Mouse (Mus musculus): Measurements from ENCODE around the gene Tubg1. TPM values are rescaled to one million over a fixed set of nuclear protein-coding genes. Genes with fewer than 3 reads are reported as not detected.

Tubg1 gene
- polyA plus RNA-seq, 1 experiment from 2014 or later = 48.4 TPM

DNA sequence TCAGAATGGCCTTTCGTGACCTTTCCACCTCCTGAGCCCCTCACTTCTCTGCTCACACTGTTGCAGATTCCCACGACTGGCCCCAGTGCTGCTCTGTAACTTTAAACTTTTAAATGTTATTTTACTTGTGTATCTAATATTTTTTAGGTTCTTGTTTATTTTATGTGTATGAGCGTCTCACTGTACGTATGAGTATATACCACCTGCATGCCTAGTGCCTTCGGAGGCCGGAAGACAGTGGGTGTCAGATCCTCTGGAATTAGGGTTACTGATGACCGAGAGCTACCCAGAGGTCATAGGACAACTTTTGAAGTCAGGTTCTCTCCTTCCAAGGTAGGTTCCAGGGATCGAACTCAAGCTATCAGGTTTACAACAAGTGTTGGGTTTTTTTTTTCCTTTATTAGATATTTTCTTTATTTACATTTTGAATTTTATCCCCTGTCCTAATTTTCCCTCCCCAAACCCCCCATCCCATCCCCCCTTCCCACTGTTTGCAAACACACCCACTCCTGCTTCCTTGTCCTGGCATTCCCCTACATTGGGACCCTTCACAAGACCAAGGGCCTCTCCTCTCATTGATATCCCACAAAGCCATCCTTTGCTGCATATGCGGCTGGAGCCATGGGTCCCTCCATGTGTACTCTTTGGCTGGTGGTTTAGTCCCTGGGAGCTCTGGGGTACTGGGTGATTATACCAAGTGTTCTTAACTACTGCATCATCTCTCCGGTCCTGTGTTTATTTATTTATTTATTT lies 22.7 kb downstream of the Tubg1 start:
- no peaks in the 10 kb centered on the region for H3K27me3 ChIP-seq (ENCODE audit: insufficient read depth, low read length)
- WGBS = 90% methylated on average over 10 of the region's 10 CpGs

DNA sequence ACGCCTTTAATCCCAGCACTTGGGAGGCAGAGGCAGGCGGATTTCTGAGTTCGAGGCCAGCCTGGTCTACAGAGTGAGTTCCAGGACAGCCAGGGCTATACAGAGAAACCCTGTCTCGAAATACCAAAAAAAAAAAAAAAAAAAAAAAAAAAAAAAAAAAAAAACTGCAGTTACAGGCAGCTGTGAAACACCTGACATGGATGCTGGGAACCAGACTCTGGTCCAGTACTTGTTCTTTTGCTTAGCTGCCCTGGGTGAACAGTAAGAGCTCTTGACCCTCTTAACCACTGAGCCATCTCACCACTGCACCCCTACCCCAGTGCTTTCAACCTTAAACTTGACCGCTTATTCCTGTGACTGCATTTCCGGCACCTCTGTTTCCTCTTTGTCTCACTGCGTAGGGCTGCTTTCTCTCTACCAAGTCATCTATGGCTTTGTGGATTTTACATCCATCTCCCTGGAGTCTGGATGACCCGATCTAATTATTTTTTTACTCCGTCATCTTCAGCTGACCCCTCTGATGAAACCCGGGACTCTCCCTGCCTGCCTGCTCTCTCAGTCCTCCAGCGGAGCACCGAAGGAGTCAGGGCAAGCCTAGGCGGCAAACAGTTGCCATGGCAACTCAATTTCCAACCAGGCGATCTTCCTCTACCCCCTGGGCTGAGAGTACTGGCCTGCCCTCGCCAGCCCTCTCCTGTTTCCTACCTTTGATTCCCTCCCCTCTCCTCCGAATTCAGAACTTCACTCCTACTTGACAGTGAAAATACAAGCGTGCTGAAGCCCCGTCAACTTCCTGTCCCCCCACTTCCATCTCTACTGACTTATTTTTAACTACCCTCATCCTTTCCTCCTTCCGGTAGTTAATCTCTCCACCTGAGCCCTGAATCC lies 23.8 kb downstream of the Tubg1 start:
- H3K36me3 ChIP-seq (ENCODE audit: insufficient read depth, low read length) = no peaks in the 10 kb centered on the region
- peak overlapping the region; percentile 18; the same call in 1 of the 2 replicates for H3K4me3 ChIP-seq (replicated peaks; ENCODE audit: low read depth, low read length)
- TF ChIP-seq CTCF (IDR thresholded peaks at IDR 0.05; ENCODE audit: low read depth) = no peak
- peak; percentile 62; the same call in 1 of the 2 replicates for ATAC-seq (replicated peaks; ENCODE audit: low FRiP score, low read depth)
- peak; percentile 72 for DNase-seq (ENCODE audit: low spot score)
- 9% methylated on average over 16 of the region's 19 CpGs for WGBS
- H3K4me1 ChIP-seq (replicated peaks; ENCODE audit: insufficient read depth, low read length) = peaks cover 11% of the 10 kb centered on the region; the same call in 1 of the 2 replicates
- H3K9me3 ChIP-seq (replicated peaks; ENCODE audit: low read length) = no peaks in the 10 kb centered on the region
- H3K27me3 ChIP-seq (ENCODE audit: insufficient read depth, low read length) = no peaks in the 10 kb centered on the region
- H3K9ac ChIP-seq (ENCODE audit: low read depth, low read length) = 0 out of 2 replicates have a peak overlapping the region, but pooled peaks have one; percentile 10
- H3K4me2 ChIP-seq (ENCODE audit: low read length) = peak overlapping the region; percentile 59
- H3K27ac ChIP-seq = no peak overlapping the region

More for the DNA sequence above, 22.7 kb downstream of the Tubg1 start:
- Histone ChIP-seq H3K9me3 (replicated peaks; ENCODE audit: low read length) (no peaks in the 10 kb centered on the region), H3K36me3 (ENCODE audit: insufficient read depth, low read length) (no peaks in the 10 kb centered on the region), H3K9ac (ENCODE audit: low read depth, low read length) (no peak overlapping the region), H3K4me3 (replicated peaks; ENCODE audit: low read depth, low read length) (no peak overlapping the region), H3K4me1 (replicated peaks; ENCODE audit: insufficient read depth, low read length) (0 out of 2 replicates have a peak, but pooled peaks cover 13% of the 10 kb centered on the region), H3K27ac (no peak overlapping the region), H3K4me2 (ENCODE audit: low read length) (no peak overlapping the region)
- DNase-seq (ENCODE audit: low spot score) (no peak), ATAC-seq (replicated peaks; ENCODE audit: low FRiP score, low read depth) (no peak)
- no peak for TF ChIP-seq CTCF (IDR thresholded peaks at IDR 0.05; ENCODE audit: low read depth)

DNA sequence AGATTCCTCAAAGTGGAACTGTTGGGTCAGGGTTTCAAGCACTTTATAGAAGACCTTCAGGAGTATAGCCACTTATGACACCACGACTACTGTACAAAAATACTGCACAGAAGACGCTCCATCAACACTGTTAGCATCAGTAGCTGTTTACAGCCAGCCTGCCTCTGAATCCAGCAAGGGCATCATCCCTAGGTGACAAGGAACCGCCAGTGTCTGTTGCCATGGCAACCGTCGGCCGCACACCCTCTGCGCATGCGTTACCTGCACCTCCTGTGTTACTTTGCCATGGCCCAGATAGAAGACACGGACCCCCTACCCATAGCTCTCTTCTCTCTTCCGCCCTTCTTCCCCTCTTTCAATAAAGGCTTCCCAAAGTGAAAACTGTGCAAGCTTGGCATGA lies 26.6 kb downstream of the Tubg1 start:
- ATAC-seq (replicated peaks; ENCODE audit: low FRiP score, low read depth) (no peak), DNase-seq (ENCODE audit: low spot score) (no peak)
- 35% methylated on average over 10 of the region's 10 CpGs for WGBS
- H3K4me3 ChIP-seq (replicated peaks; ENCODE audit: low read depth, low read length) = no peak overlapping the region
- no peak overlapping the region for H3K4me2 ChIP-seq (ENCODE audit: low read length)
- peaks cover 7% of the 10 kb centered on the region; the same call in 1 of the 2 replicates for H3K4me1 ChIP-seq (replicated peaks; ENCODE audit: insufficient read depth, low read length)
- no peaks in the 10 kb centered on the region for H3K9me3 ChIP-seq (replicated peaks; ENCODE audit: low read length)
- H3K27ac ChIP-seq = no peak overlapping the region
- no peaks in the 10 kb centered on the region for H3K36me3 ChIP-seq (ENCODE audit: insufficient read depth, low read length)
- no peak overlapping the region for H3K9ac ChIP-seq (ENCODE audit: low read depth, low read length)
- H3K27me3 ChIP-seq (ENCODE audit: insufficient read depth, low read length) = no peaks in the 10 kb centered on the region
- TF ChIP-seq CTCF (IDR thresholded peaks at IDR 0.05; ENCODE audit: low read depth) = no peak

DNA sequence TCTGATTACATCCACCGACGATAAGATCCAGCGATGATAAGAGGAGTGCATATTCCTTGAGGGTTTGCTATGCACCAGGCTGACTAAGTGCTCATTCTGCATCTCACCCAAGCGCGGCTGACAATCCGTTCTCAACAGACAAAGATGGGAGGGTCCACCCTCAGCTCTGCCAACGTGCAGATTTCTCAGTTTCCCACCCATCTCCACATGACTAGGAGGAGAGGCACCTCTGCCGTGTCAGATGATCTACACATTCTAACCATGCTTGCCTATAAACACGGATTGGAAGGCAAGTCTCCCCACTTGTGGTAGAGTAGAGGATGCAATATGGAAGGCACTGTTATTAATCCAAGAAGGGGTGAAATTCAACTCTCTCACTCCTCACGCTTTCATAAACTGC lies 29.0 kb downstream of the Tubg1 start:
- 45% methylated on average over 10 of the region's 10 CpGs for WGBS
- Histone ChIP-seq H3K9ac (ENCODE audit: low read depth, low read length) (no peak overlapping the region), H3K9me3 (replicated peaks; ENCODE audit: low read length) (no peaks in the 10 kb centered on the region), H3K27me3 (ENCODE audit: insufficient read depth, low read length) (no peaks in the 10 kb centered on the region), H3K27ac (peak overlapping the region; percentile 65), H3K4me2 (ENCODE audit: low read length) (no peak overlapping the region), H3K36me3 (ENCODE audit: insufficient read depth, low read length) (no peaks in the 10 kb centered on the region), H3K4me1 (replicated peaks; ENCODE audit: insufficient read depth, low read length) (peaks cover 7% of the 10 kb centered on the region; the same call in 1 of the 2 replicates), H3K4me3 (replicated peaks; ENCODE audit: low read depth, low read length) (no peak overlapping the region)
- DNase-seq (ENCODE audit: low spot score) (no peak), ATAC-seq (replicated peaks; ENCODE audit: low FRiP score, low read depth) (no peak)
- TF ChIP-seq CTCF (IDR thresholded peaks at IDR 0.05; ENCODE audit: low read depth) = no peak

DNA sequence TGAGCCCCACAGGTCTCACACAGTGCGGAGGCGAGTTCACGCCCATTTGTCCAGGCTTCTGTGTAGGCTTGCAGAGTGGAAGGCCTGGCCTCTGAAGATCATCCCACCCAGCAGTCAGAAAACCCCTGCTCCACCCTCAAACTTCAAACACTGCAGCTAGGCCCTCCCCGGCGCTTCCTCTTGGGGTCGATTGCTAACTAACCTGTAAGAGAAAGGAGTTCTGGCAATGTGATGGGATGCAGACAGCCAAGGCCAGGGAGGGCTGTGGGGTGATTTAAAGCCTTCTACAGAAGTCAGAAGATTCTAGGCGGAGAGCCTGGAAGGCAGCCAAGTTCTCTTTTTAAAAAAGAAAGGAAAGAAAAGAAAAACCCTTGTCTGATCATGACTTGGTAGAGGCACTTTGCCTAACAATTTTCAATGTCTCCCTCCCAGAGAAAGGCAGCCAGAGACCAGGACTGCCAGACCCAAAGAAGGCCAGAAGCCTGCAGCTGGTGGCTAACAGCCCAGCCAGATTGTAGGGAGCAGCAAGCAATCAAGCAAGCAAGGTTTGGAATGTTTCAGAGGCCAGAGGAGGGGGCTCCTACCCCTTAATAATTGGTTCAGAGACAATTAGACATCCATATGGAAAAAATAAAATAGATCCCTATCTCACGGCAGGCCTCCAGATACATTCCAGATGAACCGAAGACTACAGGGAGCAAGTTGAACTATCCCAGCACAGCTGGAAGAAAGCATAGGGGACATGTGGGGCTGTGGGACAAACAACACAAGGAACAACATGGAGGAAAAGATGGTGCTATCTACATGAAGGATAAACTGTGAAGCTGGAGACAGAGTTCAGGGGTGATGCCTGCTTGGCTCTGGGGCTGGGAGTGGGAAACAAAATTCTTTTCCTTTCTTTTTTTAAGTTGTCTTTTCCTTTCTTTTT lies 29.7 kb downstream of the Tubg1 start:
- peak; percentile 83 for DNase-seq (ENCODE audit: low spot score)
- no peak overlapping the region for H3K9ac ChIP-seq (ENCODE audit: low read depth, low read length)
- ATAC-seq (replicated peaks; ENCODE audit: low FRiP score, low read depth) = 0 out of 2 replicates have a peak, but pooled peaks have one; percentile 33
- WGBS = 22% methylated on average over 9 of the region's 9 CpGs
- H3K4me3 ChIP-seq (replicated peaks; ENCODE audit: low read depth, low read length) = no peak overlapping the region
- H3K27ac ChIP-seq = peak overlapping the region; percentile 65
- peaks cover 7% of the 10 kb centered on the region; the same call in 1 of the 2 replicates for H3K4me1 ChIP-seq (replicated peaks; ENCODE audit: insufficient read depth, low read length)
- H3K36me3 ChIP-seq (ENCODE audit: insufficient read depth, low read length) = no peaks in the 10 kb centered on the region
- H3K4me2 ChIP-seq (ENCODE audit: low read length) = no peak overlapping the region
- no peaks in the 10 kb centered on the region for H3K27me3 ChIP-seq (ENCODE audit: insufficient read depth, low read length)
- TF ChIP-seq CTCF (IDR thresholded peaks at IDR 0.05; ENCODE audit: low read depth) = no peak
- no peaks in the 10 kb centered on the region for H3K9me3 ChIP-seq (replicated peaks; ENCODE audit: low read length)
